Mouse (Mus musculus) large intestine, adult 2 months (tissue): ENCODE measurements around the gene Ces3a. TPM values are rescaled to one million over a fixed set of nuclear protein-coding genes. Genes with fewer than 3 reads are reported as not detected.
A peak's percentile ranks its signal among the peaks of the same experiment; 100 is the strongest.
"Not testable (repeated sequence)": the region's sequence is repeated elsewhere in the genome, so short reads cannot be mapped to it uniquely, and the experiment has no call there.

ENCODE experiments used
- DNase-seq: peaks from one replicate; pipeline ENCODE4 v3.0.0-alpha.2; 2012; ENCODE audit warnings: low read depth, low spot score
- WGBS: fragments of 180-500 bp; shearing (Covaris S2); methylation state at CpG from one replicate; pipeline ENCODE4 v1.1.7; 2018; 5-methylcytosine and 5-hydroxymethylcytosine counted together
- polyA plus RNA-seq: library from polyadenylated mRNA; depleted of rRNA; stranded (reverse); fragments of >200 nt; gene quantifications from 2 replicates; pipeline ENCODE4 v1.2.3, GENCODE M21; 2012; rRNA removed

The Ces3a gene
- 0.21 TPM in 1 of 2 replicates, not detected in the other for polyA plus RNA-seq

- DNase-seq, result no peak
- WGBS, result 48% methylated on average over 3 of the region's 3 CpGs
Observed at GRCm38 (mm10) chr8:105048371-105048854, at the start of gene Ces3a. Ces3a (plus strand) TSS chr8:105048601.

DNA sequence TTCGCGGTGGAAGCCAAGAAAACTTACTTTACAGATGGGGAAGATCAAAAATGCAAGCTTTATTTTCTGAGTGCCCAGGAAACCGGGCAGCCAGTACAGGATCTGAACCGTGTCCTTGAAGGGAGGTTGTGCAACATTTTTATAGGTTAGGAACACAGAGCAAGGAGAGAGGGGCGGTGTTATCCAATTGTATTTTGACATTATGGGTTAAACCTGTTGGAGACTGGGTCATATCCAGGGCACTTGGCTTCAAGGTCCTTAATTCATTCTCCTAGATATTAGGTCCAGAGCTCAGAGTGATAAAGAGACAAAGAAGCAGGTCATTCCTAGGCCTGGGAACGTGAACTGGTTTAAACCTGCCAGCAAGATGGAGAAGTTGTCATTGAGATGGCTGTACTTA, 49.2 kb upstream of the Ces3a start:
- 53% methylated on average over 6 of the region's 6 CpGs for WGBS
- no peak for DNase-seq

DNA sequence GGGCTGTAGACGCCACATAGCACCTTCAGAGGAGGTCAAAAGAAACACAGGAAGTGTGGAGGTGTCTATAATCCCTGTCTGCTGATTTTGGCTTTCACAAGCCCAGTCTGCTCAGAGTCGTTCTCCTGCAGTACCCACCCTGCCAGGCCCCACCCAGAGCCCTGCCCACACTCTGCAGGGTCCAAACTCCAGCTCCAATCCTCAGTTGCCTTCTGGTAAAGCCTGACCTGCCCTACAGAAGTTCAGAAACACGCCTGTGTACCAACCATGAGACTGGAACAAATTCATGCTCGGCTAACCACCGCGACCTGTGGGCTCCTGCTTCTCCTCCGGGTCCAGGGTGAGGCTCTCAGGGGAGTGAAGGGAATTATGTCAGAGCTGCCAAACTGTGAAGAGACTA, 47.8 kb upstream of the Ces3a start, which contains the start of gene Ces2h:
TSS of gene Ces2h (plus strand) at position 268 of the 400 bp plus-strand sequence.
- WGBS, result 31% methylated on average over 7 of the region's 7 CpGs
- DNase-seq, result peak; percentile 63

DNA sequence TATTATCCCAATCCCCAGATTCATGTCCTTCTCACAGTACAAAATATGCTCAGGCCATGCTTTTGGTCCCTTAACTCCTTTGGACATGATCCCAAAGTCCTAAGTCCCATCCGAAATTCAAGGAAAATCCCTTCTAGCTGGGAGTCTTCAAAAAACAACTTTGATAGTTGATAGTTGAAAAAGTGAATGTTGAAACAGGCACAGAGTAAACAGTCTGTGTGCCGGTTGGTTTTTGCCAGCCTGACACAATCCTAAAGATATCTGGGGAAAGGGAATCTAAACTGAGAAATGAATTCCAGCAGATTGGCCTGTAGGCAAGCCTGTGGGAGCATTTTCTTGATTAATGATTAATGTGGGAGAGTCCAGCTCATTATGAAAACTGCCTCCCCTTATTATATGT, 38.4 kb upstream of the Ces3a start:
- 38% methylated on average over 2 of the region's 2 CpGs for WGBS
- DNase-seq, result no peak

DNA sequence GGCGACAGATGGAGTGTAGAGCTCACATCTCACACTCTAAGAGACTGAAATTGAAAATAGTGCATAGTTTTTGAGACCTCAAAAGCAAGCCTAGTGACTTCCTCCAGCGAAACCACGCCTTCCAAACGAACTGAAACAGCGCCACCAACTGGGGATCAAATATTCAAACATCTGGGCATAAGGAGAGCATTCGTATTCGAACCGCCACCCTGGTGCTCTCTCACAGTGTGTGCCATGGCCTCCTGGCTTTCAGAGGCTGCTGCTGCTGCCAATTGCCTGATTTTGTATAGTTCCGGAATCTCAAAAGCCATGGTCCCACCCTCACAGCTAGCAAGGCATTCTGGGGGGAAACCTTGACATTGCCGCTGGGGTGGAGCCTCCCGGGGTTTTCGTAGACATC, 37.3 kb upstream of the Ces3a start:
- WGBS, result 85% methylated on average over 12 of the region's 12 CpGs
- no peak for DNase-seq

DNA sequence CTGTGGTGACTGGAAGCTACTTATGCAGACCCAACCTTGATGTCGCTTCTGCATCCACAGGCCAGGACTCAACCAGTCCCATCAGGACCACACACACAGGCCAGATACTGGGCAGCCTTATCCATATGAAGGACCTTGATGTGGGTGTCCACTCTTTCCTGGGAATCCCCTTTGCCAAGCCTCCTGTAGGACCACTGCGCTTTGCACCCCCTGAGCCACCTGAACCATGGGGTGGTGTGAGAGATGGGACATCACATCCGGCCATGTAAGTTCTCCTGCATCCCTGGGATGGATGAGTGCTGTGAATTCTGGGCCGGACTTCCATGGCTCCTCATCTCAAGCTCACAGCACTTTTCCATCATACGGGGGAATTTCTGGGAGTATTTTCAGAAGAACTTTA, 34.0 kb upstream of the Ces3a start:
- 94% methylated on average over 5 of the region's 5 CpGs for WGBS
- DNase-seq, result no peak

GRCm38 (mm10) chr8:105021954-105022353, 26.4 kb upstream of the Ces3a start:
- 69% methylated on average over 1 of the region's 1 CpGs for WGBS
- DNase-seq, result no peak

DNA sequence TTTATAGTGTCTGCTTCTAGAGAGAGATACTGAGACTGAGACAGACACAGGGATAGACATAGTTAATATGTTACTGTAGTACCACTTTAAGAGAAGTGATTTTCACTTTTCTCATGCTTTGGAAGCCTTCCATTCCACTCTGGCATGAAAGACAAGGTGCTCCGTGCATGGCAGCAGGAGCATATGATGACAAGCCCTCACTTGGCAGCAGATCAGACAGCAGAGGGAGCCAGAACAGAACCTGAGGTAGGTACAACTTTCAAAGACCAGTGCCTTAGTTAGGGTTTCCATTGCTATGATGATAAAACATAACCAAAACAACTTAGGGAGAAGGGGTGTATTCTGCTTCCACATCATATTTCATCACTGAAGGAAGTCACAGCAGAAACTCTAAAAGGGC, 25.3 kb upstream of the Ces3a start:
- 25% methylated on average over 1 of the region's 1 CpGs for WGBS
- DNase-seq, result no peak

DNA sequence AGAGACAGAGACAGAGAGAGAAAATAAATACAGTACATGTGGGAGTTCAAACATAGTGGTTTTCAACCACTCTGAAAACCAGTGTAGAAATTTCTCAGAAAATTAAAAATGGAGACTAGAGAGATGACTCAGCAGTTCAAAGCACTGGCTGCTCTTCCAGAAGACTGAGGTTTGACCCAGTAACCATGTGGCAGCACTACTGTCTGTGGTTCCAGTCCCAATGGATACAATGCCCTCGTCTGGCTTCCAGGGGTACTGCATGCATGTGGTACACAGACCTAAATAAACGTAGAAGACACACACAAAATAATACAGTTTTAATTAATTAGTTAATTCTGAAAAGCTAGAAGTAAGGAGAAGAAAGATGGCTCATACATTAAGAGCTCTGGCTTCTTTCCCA, 23.4 kb upstream of the Ces3a start:
- WGBS, result 65% methylated on average over 2 of the region's 2 CpGs

GRCm38 (mm10) chr8:105043510-105043909, 4.9 kb upstream of the Ces3a start:
- DNase-seq, result no peak
- 28% methylated on average over 1 of the region's 1 CpGs for WGBS

More for the DNA sequence above, 23.4 kb upstream of the Ces3a start:
- no peak for DNase-seq

- DNase-seq, result no peak
- 49% methylated on average over 3 of the region's 3 CpGs for WGBS
Observed at GRCm38 (mm10) chr8:105045824-105046401, 2.5 kb upstream of the Ces3a start.

DNA sequence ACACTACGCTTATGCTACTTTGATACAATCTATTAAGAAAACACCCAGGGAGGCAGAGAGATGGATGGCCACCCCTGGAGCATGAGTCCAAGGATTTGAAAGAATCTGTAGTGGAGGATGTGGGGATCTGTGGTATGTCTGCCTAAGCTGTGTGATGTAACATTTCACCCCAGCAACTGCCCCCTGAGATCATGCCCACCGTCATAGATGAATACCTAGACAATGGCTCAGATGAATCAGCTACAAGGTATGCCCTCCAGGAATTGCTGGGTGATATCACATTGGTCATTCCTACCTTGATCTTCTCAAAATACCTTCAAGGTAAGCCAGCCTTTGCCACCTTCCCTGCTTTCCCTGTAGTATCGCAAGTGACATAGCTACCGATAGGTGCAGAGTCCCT, 7.8 kb downstream of the Ces3a start:
- no peak for DNase-seq
- 93% methylated on average over 4 of the region's 4 CpGs for WGBS

- DNase-seq, result no peak
Observed at GRCm38 (mm10) chr8:105060056-105060455, 11.7 kb downstream of the Ces3a start.

DNA sequence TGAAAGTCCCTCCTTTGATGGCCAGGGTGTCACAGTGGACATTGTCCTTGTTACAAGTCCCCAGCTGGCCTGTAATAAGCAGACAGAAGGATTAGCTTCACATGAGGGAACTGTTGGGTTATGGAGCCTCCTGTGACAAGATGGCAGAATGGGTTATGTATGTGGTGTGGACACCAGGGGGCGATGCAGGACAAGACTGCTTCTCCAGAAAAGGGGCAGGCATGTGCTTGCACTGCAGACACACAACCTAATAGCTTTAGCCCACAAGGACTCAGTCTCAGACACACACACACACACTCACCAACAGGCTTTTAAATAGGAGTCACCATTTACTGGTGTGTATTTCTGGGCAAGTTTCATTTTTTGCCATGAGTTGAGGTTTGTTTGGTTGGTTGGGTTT, 18.4 kb downstream of the Ces3a start:
- DNase-seq, result no peak
- WGBS, result 10% methylated on average over 1 of the region's 1 CpGs

GRCm38 (mm10) chr8:105067905-105068304, 19.5 kb downstream of the Ces3a start:
- DNase-seq, result not testable (repeated sequence)
- WGBS, result 56% methylated on average over 7 of the region's 7 CpGs

- no peak for DNase-seq
Observed at GRCm38 (mm10) chr8:105068971-105069370, 20.6 kb downstream of the Ces3a start.

DNA sequence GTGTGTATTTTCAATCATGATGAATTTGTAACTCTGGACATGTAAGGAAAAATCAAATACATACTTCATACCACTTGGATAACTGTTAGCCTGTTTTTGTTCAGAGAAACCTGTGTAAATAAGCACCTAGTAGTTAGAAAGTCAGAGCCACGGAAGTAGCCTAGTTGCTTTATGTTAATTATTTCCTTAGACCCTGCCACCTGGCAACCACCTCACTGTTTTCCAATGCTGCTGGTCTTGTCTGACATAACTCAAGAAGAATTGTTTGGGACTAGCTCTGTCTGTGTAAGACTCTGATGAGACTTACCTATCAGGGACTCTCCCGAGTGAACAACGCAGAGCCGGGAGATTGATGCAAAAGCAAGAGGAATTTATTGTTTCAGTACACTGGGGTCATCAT, 28.2 kb downstream of the Ces3a start:
- no peak for DNase-seq
- WGBS, result 83% methylated on average over 4 of the region's 4 CpGs

GRCm38 (mm10) chr8:105077071-105077470, 28.7 kb downstream of the Ces3a start:
- no peak for DNase-seq
- WGBS, result 77% methylated on average over 6 of the region's 6 CpGs

DNA sequence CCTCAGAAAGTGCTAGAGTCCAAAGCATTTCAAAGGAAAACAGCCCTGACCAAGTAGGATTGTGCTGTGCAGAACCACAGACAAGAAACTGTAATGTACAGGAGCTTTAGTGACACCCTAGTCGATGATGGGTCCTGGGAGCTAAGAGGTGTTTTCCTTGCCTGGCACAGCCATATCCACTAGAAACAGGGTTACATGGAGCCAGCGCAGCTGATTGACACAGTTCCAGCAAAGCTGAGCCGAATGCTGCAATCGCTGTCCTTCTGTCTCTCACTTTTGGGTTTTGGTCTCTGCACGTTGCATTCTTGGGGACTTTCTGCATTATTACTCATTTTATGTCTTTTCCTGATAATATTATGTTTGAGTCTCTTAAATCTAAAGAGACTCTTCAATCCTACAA, 30.2 kb downstream of the Ces3a start:
- 88% methylated on average over 5 of the region's 5 CpGs for WGBS

GRCm38 (mm10) chr8:105080814-105081336, 32.5 kb downstream of the Ces3a start:
- 14% methylated on average over 5 of the region's 5 CpGs for WGBS
- DNase-seq, result no peak

More for the DNA sequence above, 30.2 kb downstream of the Ces3a start:
- no peak for DNase-seq

- no peak for DNase-seq
- WGBS, result 39% methylated on average over 7 of the region's 7 CpGs
Observed at GRCm38 (mm10) chr8:105083449-105084050, 35.1 kb downstream of the Ces3a start, which contains the start of gene Ces3b. Ces3b (plus strand) TSS chr8:105083753.
